Mouse (Mus musculus): ENCODE measurements at regions not wholly inside any gene's neighbourhood (a gene's known extent, or its start where the extent isn't known, plus 50 kb on each side); places are given as distances from the start of the nearest gene placed in this dataset.
A peak's percentile ranks its signal among the peaks of the same experiment; 100 is the strongest.

DNA sequence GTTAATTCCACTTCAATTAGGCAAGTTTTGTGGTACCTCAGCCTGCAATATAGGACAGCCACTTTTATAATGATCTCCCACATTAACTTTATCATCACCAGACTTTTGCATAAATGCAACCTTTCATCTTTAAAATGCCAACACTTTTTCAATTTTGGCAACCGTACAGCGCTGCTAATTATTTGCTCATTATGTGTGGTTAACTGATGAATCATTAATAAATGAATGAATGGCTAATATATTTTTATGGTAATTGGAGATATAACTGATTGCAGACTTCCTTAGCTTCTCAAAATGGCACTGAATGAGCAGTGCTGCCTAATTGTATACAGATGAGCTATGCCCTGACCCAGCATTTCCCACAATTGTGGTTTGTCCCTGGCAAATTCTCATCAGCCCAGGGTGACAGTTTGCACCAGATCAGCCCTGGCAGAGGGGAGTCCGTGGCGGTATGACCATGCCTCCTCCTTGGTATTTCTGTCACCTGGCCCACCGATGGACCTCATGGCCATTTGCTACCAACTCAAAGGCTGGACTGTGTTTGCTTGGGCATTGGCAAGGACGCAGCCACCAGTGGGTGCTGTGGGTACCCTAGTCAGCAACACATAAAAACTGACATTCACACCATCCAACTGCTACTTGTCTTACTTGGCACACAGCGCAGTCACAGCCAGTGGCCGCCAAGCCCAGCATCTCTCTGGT, 173.7 kb upstream of the Lmo4 start:
- no peak overlapping the region for H3K9ac ChIP-seq (ENCODE audit: low read length)
- H3K36me3 ChIP-seq (ENCODE audit: control insufficient read depth, insufficient read depth, low read length): no peaks in the 10 kb centered on the region
- no peak overlapping the region for H3K27ac ChIP-seq (ENCODE audit: low read depth, low read length)
- 0 out of 2 replicates have a peak overlapping the region, but pooled peaks have one; percentile 5 for H3K4me2 ChIP-seq (ENCODE audit: low read length)
- H3K27me3 ChIP-seq (replicated peaks; ENCODE audit: control insufficient read depth, insufficient read depth, low read length): 0 out of 2 replicates have a peak, but pooled peaks cover 8% of the 10 kb centered on the region
- peak; percentile 59 for DNase-seq (ENCODE audit: low spot score)
- H3K9me3 ChIP-seq (replicated peaks; ENCODE audit: control insufficient read depth, low read length): no peaks in the 10 kb centered on the region
- WGBS: 50% methylated on average over 8 of the region's 8 CpGs
- ATAC-seq: peak; percentile 51
- no peak overlapping the region for H3K4me3 ChIP-seq (ENCODE audit: low read depth, low read length)
- peaks cover 31% of the 10 kb centered on the region for H3K4me1 ChIP-seq (ENCODE audit: control insufficient read depth, insufficient read depth, low read length)

DNA sequence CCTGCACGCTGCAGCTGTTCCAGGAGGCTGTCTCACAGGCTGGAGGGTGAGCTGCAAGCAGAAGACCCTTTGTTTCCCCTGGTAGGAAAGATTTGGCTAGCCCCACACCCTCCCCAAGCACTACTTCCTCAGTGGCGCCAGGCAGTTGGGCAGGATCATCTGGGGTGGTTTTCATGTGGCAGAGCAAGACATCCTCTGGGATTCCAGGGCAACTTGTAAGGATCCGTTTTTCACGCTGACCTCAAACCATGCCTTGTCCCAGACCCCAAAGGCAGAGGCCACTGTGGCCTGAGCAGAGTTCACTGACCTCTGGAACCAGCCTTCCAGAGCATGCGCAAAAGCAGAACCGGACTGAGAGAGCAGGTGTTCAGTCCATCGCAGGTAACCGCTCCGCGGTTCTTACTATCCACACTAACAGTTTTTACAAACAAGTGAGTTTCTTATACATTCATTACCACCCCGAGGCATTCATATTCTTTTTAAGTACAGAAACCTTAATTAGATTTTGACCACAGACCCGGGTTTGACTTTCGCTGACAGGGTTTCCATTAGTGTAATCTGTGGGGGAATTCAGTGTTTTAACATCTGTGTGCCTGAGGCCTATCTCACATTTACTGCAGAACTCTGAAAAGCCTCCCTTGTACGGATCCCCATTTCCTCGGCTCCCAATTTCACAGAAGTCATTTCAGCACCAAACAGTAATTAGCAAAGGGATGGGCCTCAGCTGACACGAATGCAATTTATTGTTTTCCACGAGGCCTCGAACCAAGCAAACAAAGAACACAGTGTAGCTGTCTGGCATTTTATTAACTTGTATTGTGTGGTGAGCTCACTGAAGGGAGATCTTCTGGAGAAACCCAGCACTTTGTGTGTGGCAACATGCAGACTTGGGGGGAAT, 172.9 kb upstream of the Lmo4 start:
- peak; percentile 70 for DNase-seq (ENCODE audit: low spot score)
- H3K4me1 ChIP-seq (ENCODE audit: control insufficient read depth, insufficient read depth, low read length): peaks cover 31% of the 10 kb centered on the region
- peak; percentile 54 for ATAC-seq
- 0 out of 2 replicates have a peak, but pooled peaks cover 4% of the 10 kb centered on the region for H3K27me3 ChIP-seq (replicated peaks; ENCODE audit: control insufficient read depth, insufficient read depth, low read length)
- no peak overlapping the region for H3K4me3 ChIP-seq (ENCODE audit: low read depth, low read length)
- no peaks in the 10 kb centered on the region for H3K9me3 ChIP-seq (replicated peaks; ENCODE audit: control insufficient read depth, low read length)
- H3K27ac ChIP-seq (ENCODE audit: low read depth, low read length): peak overlapping the region; percentile 17; the same call in 1 of the 2 replicates
- 31% methylated on average over 18 of the region's 18 CpGs for WGBS
- no peak overlapping the region for H3K4me2 ChIP-seq (ENCODE audit: low read length)
- no peaks in the 10 kb centered on the region for H3K36me3 ChIP-seq (ENCODE audit: control insufficient read depth, insufficient read depth, low read length)
- H3K9ac ChIP-seq (ENCODE audit: low read length): peak overlapping the region; percentile 25; the same call in 1 of the 2 replicates

DNA sequence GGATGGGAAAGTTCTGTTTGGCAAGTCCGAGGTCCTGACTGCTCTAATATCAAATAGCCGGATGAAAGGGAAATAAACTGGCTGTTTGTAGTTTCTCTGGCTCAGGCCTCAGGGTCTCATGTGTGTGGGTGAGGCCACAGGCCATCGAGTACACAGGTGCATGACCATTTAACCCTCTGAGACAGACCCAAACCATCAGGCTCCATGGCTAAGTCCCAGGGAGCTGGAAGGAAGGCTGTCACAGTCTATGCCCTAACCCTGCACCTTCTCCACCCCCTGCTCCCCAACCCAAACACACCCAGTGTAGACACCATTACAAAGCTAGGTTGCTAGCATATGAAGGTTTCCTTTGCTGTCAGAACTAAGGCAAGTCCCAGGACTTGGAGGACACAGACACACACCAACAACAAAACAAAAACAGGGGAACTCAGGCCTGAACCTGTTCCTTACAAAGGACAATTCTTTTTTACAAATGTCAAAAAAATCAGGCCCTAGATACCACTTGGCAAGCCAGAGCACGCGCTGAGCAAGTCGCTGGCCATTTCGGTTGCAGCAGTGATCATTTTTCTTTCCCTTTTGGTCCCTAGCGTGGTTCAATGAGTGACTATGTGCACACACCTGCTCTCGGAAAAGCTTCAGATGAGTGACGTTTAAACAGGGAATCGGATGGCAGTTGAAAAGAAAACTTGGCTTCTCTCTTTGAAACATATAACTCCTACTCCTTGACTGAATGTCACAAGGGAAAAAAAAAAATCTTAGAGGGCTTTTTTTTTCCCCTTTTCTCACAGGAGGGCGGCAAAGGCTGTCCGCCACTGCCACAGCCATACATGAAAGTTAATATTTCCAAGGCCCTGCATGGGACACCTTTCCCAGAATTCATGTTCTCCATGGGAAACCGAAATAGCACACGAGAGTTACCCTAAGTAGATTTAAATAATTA, 171.7 kb upstream of the Lmo4 start:
- H3K4me3 ChIP-seq (ENCODE audit: low read depth, low read length): no peak overlapping the region
- no peaks in the 10 kb centered on the region for H3K36me3 ChIP-seq (ENCODE audit: control insufficient read depth, insufficient read depth, low read length)
- no peaks in the 10 kb centered on the region for H3K9me3 ChIP-seq (replicated peaks; ENCODE audit: control insufficient read depth, low read length)
- 75% methylated on average over 15 of the region's 15 CpGs for WGBS
- no peak overlapping the region for H3K9ac ChIP-seq (ENCODE audit: low read length)
- H3K4me1 ChIP-seq (ENCODE audit: control insufficient read depth, insufficient read depth, low read length): peaks cover 31% of the 10 kb centered on the region
- H3K27me3 ChIP-seq (replicated peaks; ENCODE audit: control insufficient read depth, insufficient read depth, low read length): no peaks in the 10 kb centered on the region
- no peak for ATAC-seq
- H3K4me2 ChIP-seq (ENCODE audit: low read length): no peak overlapping the region
- H3K27ac ChIP-seq (ENCODE audit: low read depth, low read length): no peak overlapping the region
- no peak for DNase-seq (ENCODE audit: low spot score)

DNA sequence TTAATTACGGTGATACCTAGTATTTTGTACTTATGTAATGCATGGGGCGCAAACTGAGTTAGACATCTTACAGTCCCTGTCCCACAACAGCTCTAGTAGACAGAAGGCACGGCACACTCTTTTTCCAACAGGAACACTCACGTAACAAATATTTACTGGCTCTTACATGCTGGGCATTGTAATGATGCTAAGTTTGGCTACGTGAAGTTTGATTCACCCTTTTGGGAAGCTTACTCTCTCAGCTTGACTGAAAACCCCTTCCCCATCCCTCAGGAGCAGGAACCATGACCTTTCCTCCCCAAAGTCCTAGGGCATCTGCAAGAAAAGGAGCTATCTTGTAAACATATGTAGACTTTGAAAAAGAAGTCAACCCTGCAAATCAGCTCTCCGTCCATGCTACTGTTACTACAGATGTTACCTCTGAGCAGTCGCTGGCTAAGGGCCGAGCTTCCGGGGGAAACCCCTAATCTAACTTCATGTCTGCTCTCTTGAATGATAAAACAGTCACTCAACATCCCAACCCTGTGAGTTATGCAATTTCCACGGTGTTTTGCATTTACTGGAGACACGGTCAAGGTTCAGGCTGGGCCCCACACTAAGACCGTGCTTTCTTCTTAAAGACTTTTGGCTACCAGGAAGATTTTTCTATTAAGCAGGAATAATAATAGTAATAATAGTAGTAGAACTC, 170.8 kb upstream of the Lmo4 start:
- Histone ChIP-seq H3K4me1 (ENCODE audit: control insufficient read depth, insufficient read depth, low read length) (peaks cover 28% of the 10 kb centered on the region), H3K4me3 (ENCODE audit: low read depth, low read length) (no peak overlapping the region), H3K36me3 (ENCODE audit: control insufficient read depth, insufficient read depth, low read length) (no peaks in the 10 kb centered on the region), H3K9me3 (replicated peaks; ENCODE audit: control insufficient read depth, low read length) (no peaks in the 10 kb centered on the region), H3K27ac (ENCODE audit: low read depth, low read length) (no peak overlapping the region), H3K4me2 (ENCODE audit: low read length) (no peak overlapping the region), H3K9ac (ENCODE audit: low read length) (no peak overlapping the region), H3K27me3 (replicated peaks; ENCODE audit: control insufficient read depth, insufficient read depth, low read length) (no peaks in the 10 kb centered on the region)
- 90% methylated on average over 12 of the region's 12 CpGs for WGBS
- ATAC-seq (no peak), DNase-seq (ENCODE audit: low spot score) (no peak)

DNA sequence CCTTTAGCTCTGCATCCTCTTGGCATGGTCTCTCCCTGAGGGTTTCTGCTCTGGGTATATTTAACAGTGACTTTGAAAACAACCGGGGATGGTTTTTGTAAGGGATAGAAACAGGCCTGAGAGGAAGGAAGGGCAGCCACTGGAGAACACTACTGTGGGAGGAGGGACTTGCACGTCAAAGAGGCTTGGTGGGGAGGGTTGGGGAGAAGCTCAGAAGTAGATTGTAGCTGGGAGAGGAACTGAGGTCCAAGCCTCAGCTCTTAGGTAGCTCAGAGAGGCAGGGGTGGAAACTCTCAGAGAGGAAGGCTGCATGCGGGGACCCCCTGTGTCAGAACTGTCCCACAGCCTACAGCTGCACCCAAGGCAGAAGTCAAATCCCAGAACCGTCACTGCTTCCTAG, 163.3 kb upstream of the Lmo4 start:
- no peak for ATAC-seq
- no peak overlapping the region for H3K4me2 ChIP-seq (ENCODE audit: low read length)
- no peak for DNase-seq (ENCODE audit: low spot score)

DNA sequence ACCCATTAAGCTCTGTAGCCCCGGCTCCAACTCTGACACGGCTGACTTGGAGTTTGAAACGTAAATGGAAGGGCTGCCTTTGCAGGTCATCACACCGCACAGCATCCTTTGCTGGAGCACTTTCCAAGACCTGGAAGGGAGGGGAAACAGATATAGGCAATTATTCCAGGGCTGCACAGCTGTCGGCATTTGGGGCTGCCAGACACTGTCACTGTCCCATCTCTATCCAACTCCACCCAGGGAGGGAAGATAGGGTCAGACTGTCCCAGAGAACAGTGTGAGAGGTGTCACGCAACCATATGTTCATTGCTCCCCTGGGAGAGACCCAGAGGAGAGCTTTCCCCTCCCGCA, 162.7 kb upstream of the Lmo4 start:
- DNase-seq (ENCODE audit: low spot score) (no peak), ATAC-seq (peak; percentile 53)
- no peaks in the 10 kb centered on the region for H3K27me3 ChIP-seq (replicated peaks; ENCODE audit: control insufficient read depth, insufficient read depth, low read length)
- no peaks in the 10 kb centered on the region for H3K9me3 ChIP-seq (replicated peaks; ENCODE audit: control insufficient read depth, low read length)
- WGBS: 13% methylated on average over 7 of the region's 7 CpGs
- peak overlapping the region; percentile 48 for H3K4me2 ChIP-seq (ENCODE audit: low read length)
- H3K9ac ChIP-seq (ENCODE audit: low read length): peak overlapping the region; percentile 29
- H3K4me1 ChIP-seq (ENCODE audit: control insufficient read depth, insufficient read depth, low read length): peaks cover 11% of the 10 kb centered on the region
- peak overlapping the region; percentile 26 for H3K4me3 ChIP-seq (ENCODE audit: low read depth, low read length)
- no peaks in the 10 kb centered on the region for H3K36me3 ChIP-seq (ENCODE audit: control insufficient read depth, insufficient read depth, low read length)
- no peak overlapping the region for H3K27ac ChIP-seq (ENCODE audit: low read depth, low read length)

More for the DNA sequence above, 163.3 kb upstream of the Lmo4 start:
- Histone ChIP-seq H3K9me3 (replicated peaks; ENCODE audit: control insufficient read depth, low read length) (no peaks in the 10 kb centered on the region), H3K27ac (ENCODE audit: low read depth, low read length) (no peak overlapping the region), H3K4me3 (ENCODE audit: low read depth, low read length) (no peak overlapping the region), H3K4me1 (ENCODE audit: control insufficient read depth, insufficient read depth, low read length) (peaks cover 11% of the 10 kb centered on the region), H3K36me3 (ENCODE audit: control insufficient read depth, insufficient read depth, low read length) (no peaks in the 10 kb centered on the region), H3K27me3 (replicated peaks; ENCODE audit: control insufficient read depth, insufficient read depth, low read length) (no peaks in the 10 kb centered on the region), H3K9ac (ENCODE audit: low read length) (peak overlapping the region; percentile 29; the same call in 1 of the 2 replicates)
- 59% methylated on average over 4 of the region's 4 CpGs for WGBS

DNA sequence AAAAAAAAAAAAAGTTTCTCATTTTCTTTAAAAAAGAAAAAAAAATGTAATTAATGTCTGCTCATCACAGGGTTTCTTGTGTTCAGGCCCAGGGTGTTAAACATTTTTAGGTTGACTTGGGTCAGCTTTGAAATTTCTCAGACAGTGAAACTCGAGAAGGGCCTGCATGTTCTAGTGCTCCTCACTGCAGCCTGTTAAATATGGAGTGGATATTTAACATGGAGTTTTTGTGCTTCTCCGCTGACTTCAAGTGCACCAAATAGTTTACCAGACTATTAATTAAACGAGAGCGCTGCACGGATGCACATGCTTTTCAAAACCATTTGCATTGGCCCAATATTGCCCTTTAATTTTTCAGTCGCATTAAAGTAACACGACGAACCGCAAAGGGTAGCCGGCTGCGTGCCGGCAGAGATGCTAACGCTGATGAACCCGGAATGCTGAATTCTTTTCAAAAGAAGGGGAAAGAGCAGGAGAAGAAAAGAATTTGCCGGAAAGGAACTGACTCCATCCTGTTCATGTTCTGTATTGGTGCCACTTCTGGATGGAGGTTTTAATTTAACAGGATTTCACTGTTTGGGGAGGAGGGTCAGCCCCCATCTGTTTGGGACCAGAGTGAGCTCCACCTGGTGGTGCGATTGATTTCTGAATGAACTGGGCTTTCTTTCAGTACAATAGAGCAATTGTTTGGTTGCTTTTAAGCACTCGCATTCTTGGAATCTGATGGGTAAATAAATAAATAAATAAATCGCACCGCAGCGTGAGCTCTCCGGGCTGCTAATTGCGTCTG, 162.2 kb upstream of the Lmo4 start:
- 3% methylated on average over 22 of the region's 22 CpGs for WGBS
- Histone ChIP-seq H3K4me2 (ENCODE audit: low read length) (peak overlapping the region; percentile 48), H3K27ac (ENCODE audit: low read depth, low read length) (no peak overlapping the region), H3K36me3 (ENCODE audit: control insufficient read depth, insufficient read depth, low read length) (no peaks in the 10 kb centered on the region), H3K4me3 (ENCODE audit: low read depth, low read length) (peak overlapping the region; percentile 26), H3K27me3 (replicated peaks; ENCODE audit: control insufficient read depth, insufficient read depth, low read length) (no peaks in the 10 kb centered on the region), H3K9ac (ENCODE audit: low read length) (peak overlapping the region; percentile 29), H3K9me3 (replicated peaks; ENCODE audit: control insufficient read depth, low read length) (no peaks in the 10 kb centered on the region), H3K4me1 (ENCODE audit: control insufficient read depth, insufficient read depth, low read length) (peaks cover 11% of the 10 kb centered on the region)
- DNase-seq (ENCODE audit: low spot score): peak; percentile 70
- peak; percentile 70 for ATAC-seq

Measured in forebrain, embryonic 14.5 days (tissue).